Mouse (Mus musculus): ENCODE data around the gene Pnpo. TPM values are rescaled to one million over a fixed set of nuclear protein-coding genes. Genes with fewer than 3 reads are reported as not detected.

The Pnpo gene
- polyA plus RNA-seq, 3 experiments from 2014 or later = 19.0 to 35.1 (median 30.7) TPM

GRCm38 (mm10) chr11:96969280-96969722 is 25.5 kb upstream of the Pnpo start:
- ATAC-seq = no peak

- ATAC-seq = no peak
Measured at GRCm38 (mm10) chr11:96968476-96968875, 24.7 kb upstream of the Pnpo start.

- ATAC-seq = peak; percentile 75
Measured at GRCm38 (mm10) chr11:96967544-96968269, 23.9 kb upstream of the Pnpo start.

GRCm38 (mm10) chr11:96966914-96967543 is 23.2 kb upstream of the Pnpo start:
- ATAC-seq = peak; percentile 81

- ATAC-seq = no peak
Measured at GRCm38 (mm10) chr11:96966172-96966571, 22.4 kb upstream of the Pnpo start.

GRCm38 (mm10) chr11:96963580-96963979 is 19.8 kb upstream of the Pnpo start:
- no peak for ATAC-seq

GRCm38 (mm10) chr11:96957061-96957805 is 13.4 kb upstream of the Pnpo start:
- ATAC-seq = no peak

- ATAC-seq = no peak
Measured at GRCm38 (mm10) chr11:96956009-96956724, 12.4 kb upstream of the Pnpo start.

GRCm38 (mm10) chr11:96955094-96955493 is 11.3 kb upstream of the Pnpo start:
- no peak for ATAC-seq

GRCm38 (mm10) chr11:96952896-96953295 is 9.1 kb upstream of the Pnpo start:
- no peak for ATAC-seq

GRCm38 (mm10) chr11:96952426-96952825 is 8.6 kb upstream of the Pnpo start:
- ATAC-seq = no peak

GRCm38 (mm10) chr11:96950767-96951166 is 7.0 kb upstream of the Pnpo start:
- ATAC-seq = peak; percentile 21

- ATAC-seq = no peak
Measured at GRCm38 (mm10) chr11:96947849-96948248, 4.1 kb upstream of the Pnpo start.

GRCm38 (mm10) chr11:96946498-96946897 is 2.7 kb upstream of the Pnpo start:
- no peak for ATAC-seq

GRCm38 (mm10) chr11:96944844-96945580 is 1.2 kb upstream of the Pnpo start:
- ATAC-seq = no peak

- ATAC-seq = no peak
Measured at GRCm38 (mm10) chr11:96941989-96942590, 1.7 kb downstream of the Pnpo start.

- ATAC-seq = no peak
Measured at GRCm38 (mm10) chr11:96940578-96941465, 3.0 kb downstream of the Pnpo start.

GRCm38 (mm10) chr11:96938426-96938800 is 5.4 kb downstream of the Pnpo start:
- no peak for ATAC-seq

GRCm38 (mm10) chr11:96937549-96938425 is 6.0 kb downstream of the Pnpo start:
- ATAC-seq = no peak

Data from inflammation-experienced regulatory T-cells, adult 6 months (primary cell).